Mouse (Mus musculus) heart, adult 2 months (tissue): Measurements from ENCODE around the gene 3110040M04Rik.

Experiments used
- CTCF ChIP-seq: fragments of 200-600 bp; IDR thresholded peaks from 2 replicates; pipeline ENCODE4 v1.8.1; 2022; ENCODE audit warnings: antibody characterized with exemption, mild to moderate bottlenecking, moderate library complexity
- EP300 ChIP-seq: fragments of 200-500 bp; IDR thresholded peaks from 2 replicates; pipeline ENCODE4 v1.6.1; 2011; ENCODE audit warnings: low read depth, low read length, control low read depth; ENCODE audit not compliant: insufficient read depth
- POLR2A ChIP-seq: fragments of 200-500 bp; IDR thresholded peaks from 2 replicates; pipeline ENCODE4 v1.6.1; 2011; ENCODE audit warnings: mild to moderate bottlenecking, low read depth, low read length, control low read depth; ENCODE audit not compliant: insufficient read depth

GRCm38 (mm10) chr1:151166031-151166430 lies 37.9 kb upstream of the 3110040M04Rik start:
- TF ChIP-seq POLR2A (no peak), EP300 (no peak), CTCF (no peak)
